Mouse (Mus musculus) left cerebral cortex, adult 2 months (tissue): ENCODE results near the gene Slc37a1. TPM values are rescaled to one million over a fixed set of nuclear protein-coding genes. Genes with fewer than 3 reads are reported as not detected.

Experiments used
- DNase-seq, 2 experiments: peaks; one replicate each; pipeline ENCODE4 v3.0.0; 2021 to 2022; ENCODE audit warnings: low spot score in 2 of 2, mixed read lengths in 1 of 2; ENCODE audit errors: extremely low spot score in 1 of 2
- H3K27ac ChIP-seq: fragments of 200-600 bp; 2 replicates; pipeline ENCODE4 v1.8.1; 2022
- H3K4me3 ChIP-seq: fragments of 200-600 bp; 2 replicates; pipeline ENCODE4 v1.8.1; 2022
- CTCF ChIP-seq: fragments of 200-600 bp; IDR thresholded peaks from 2 replicates; pipeline ENCODE4 v1.8.1; 2022; ENCODE audit warnings: antibody characterized with exemption, mild to moderate bottlenecking, moderate library complexity
- intact Hi-C: fragments of 180-260 bp; cut with DNase I; formaldehyde crosslinking; loops from one replicate; pipeline ENCODE4 v1.15.1; 2025
- total RNA-seq, 2 experiments: library from RNA; stranded (reverse); gene quantifications; 2 replicates each; pipeline ENCODE4 v1.2.3; 2021

Slc37a1 gene
- total RNA-seq, 2 experiments from 2014 or later: 9.4 to 12.0 TPM

DNA sequence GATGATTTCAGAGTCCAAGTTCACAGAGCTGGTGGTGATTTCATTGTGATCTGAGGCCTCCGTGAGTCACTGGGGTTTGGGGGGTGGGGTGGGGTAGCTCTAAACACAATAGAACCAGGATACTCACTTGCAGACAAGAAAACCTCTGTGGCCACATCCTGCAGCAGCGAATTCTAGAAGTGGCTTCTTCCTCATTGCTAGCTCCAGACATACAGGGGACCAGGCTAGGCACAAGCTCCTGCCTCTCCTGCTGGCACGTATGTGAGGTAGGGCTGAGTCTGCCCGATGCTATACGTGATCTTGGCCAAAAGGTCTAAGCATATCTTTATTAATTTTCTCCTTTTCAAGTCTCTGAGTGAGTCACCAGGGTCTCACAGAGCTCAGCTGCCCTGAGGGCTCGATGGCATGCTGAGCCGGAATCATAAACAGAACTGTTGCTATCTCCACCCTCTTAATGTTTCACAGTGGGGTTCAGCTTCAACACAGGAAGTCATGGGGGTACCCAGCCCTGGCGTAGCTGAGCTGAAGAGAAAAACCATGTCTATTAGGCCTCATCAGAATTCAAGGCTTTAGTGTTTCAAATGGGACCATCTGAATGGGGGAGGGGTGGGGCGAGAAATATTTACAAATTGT, 39.7 kb downstream of the Slc37a1 start:
- H3K27ac ChIP-seq: no peak overlapping the region
- TF ChIP-seq CTCF: no peak
- no peak for DNase-seq
- H3K4me3 ChIP-seq: no peak overlapping the region
- intact Hi-C loops: no loop called here

DNA sequence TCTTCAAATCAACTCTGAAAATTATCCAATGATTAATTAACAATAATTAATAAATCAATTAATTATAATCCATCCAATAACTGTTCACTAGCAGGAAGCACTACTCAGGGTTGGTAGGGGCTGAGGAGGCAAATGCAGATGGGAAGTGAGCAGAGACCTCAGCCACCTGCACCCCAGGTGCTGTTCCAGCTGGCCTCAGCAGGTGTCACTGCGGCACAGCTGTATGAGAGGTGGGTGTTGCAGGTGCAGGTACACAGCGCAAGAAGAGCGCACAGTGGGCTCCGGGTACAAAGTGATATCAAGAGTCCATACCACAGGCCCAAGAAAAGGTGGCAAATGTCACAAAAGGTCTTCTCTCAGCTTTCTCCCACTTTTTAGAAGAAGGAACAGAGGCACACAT, 41.9 kb downstream of the Slc37a1 start:
- peak; percentile 27 for TF ChIP-seq CTCF
- Histone ChIP-seq H3K27ac (no peak overlapping the region), H3K4me3 (no peak overlapping the region)
- no peak for DNase-seq
- intact Hi-C loops: no loop called here

DNA sequence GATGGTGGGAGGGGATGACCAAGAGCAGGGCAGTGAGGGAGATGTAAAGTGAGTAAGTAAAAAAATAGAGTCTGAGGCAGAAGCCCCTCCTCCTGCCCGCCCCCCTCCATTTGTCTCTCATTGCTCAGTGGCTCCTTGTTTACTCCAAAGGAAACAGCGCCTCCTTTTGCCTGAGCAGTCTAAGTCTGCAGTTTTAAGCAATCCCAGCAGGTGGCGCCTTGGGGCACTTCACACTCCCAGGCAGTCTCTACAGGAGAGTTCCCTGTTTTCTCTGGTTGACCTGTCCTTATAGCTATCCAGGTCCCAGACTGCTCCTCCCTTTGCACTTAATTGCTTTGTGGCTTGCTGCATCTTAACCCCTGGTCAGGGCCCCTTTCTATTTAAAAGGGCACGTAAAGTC, 44.0 kb downstream of the Slc37a1 start:
- peak; percentile 52 to 65 for DNase-seq
- Histone ChIP-seq H3K27ac (no peak overlapping the region), H3K4me3 (no peak overlapping the region)
- intact Hi-C loops: loop anchor here (1.0 kb wide), 1 partner anchor 162 kb away; no protein-coding TSS in a partner anchor
- peak; percentile 67 for TF ChIP-seq CTCF

DNA sequence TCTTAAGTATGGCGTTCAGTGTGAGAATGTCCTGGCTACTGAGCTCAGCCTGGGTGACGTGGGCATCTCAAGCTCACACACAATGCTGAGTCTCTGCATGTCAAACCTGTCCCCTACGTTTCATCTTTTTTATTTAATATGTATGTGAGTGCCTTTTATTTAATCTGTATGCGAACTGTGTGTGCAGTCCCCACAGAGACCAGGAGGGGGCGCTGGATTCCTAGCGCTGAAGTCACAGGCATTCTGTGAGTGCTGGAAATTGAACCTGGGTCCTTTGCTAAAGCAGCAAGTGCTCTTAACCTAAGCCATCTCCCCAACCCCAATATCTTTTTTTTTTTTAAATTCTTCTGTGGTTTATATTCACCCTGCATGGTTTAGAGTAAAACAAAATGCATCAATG, 44.7 kb downstream of the Slc37a1 start:
- intact Hi-C loops: no loop called here
- TF ChIP-seq CTCF: peak; percentile 33
- DNase-seq: no peak
- H3K4me3 ChIP-seq: no peak overlapping the region
- no peak overlapping the region for H3K27ac ChIP-seq

DNA sequence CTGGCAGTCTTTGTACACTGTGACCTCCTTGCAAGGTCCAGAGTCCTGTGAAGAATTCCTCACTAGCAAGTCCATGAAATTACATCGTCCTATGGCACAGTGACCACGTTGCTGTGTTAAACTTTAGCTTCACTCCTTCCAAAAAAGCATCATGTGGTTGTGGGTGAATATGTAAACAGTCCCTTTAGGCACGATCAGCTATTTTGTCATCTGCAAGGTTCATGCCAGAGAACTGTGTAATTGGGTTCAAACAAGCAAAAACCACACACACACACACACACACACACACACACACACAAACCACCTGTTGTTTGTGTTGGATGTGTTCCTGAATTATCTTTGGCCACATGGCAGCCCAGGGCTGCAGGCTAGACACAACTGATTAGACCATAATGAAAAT, 45.3 kb downstream of the Slc37a1 start:
- intact Hi-C loops: no loop called here
- no peak for TF ChIP-seq CTCF
- no peak for DNase-seq
- Histone ChIP-seq H3K27ac (no peak overlapping the region), H3K4me3 (no peak overlapping the region)

DNA sequence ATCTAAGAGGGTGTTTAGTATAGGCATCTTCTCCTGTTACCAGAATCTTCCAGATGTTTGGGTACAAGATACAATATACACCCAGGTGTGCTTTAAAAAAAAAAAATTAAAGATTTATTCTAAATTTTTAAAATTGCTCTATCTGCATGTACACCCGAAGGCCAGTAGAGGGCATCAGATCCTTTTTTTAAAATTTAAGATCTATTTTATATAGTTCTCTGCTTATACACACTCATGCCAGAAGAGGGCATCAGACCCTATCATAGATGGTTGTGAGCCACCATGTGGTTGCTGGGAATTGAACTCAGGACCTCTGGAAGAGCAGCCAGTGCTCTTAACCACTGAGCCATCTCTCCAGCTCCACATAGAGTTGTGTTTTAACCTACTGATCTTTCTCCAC, 45.7 kb downstream of the Slc37a1 start:
- Histone ChIP-seq H3K27ac (no peak overlapping the region), H3K4me3 (no peak overlapping the region)
- peak; percentile 70 for TF ChIP-seq CTCF
- intact Hi-C loops: no loop called here
- no peak for DNase-seq

DNA sequence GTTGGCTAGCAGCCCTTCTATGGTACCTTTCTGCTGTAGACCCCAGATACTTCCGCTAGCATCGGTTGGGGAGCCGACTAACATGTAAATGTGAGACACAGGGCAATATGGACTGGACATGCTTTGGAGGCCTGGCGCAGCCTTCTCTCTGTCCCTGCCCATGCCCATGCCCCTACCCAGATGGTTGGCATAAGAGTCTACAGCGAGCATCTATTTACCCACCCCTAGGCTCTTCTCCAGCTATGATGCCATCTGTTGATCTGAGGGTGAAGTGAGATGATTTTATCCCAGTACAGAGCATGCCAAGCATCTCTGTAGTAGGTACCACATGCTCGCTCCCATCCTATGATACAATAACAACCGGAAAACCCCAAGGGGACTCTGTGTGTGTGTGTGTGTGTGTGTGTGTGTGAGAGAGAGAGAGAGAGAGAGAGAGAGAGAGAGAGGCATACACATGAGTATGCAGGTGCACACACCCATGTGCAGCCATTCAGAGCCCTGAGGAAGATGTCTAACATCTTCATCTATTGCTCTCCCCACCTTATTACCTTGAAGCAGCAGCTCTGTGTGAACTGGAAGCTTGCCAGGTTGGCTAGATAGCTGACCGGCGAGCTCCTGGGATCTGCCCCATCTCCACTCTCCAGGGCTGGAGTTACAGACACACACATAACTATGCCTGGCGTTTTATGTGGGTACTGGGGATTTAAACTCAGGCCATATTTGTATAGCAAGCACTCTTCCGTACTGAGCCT, 48.1 kb downstream of the Slc37a1 start:
- intact Hi-C loops: no loop called here
- Histone ChIP-seq H3K4me3 (no peak overlapping the region), H3K27ac (no peak overlapping the region)
- TF ChIP-seq CTCF: no peak
- no peak for DNase-seq

DNA sequence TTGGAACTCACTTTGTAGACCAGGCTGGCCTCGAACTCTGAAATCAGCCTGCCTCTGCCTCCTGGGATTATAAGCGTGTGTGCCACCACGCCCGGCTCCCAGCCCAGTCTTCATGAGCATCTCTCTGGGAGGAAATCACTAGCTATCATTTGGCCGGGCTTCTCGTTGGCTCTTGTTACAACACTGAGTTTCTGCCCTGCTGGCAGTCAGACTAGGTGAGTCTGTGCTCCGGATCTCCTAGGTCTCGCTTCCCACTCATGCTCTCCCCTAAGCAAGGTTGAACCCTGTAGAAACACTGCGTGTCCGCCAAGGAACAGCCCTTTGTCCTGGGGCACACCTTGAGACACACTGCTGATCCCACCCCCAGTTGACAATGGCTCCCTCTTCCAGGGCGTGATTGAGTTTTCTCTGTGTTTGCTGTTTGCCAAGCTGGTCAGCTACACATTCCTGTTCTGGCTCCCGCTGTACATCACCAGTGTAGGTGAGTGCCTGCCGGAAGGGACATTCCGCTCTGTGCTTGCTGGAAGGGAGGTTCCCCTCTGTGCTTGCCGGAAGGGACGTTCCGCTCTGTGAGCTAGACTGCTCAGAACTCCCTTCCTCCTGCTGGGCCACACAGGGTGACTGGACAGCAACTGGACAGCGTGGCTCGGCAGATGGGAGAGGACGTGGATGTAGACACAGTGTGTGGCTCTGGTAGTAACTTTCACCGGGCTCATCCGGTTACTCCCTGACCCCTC, 48.9 kb downstream of the Slc37a1 start:
- H3K4me3 ChIP-seq: no peak overlapping the region
- no peak for TF ChIP-seq CTCF
- DNase-seq: no peak
- no peak overlapping the region for H3K27ac ChIP-seq
- intact Hi-C loops: no loop called here

DNA sequence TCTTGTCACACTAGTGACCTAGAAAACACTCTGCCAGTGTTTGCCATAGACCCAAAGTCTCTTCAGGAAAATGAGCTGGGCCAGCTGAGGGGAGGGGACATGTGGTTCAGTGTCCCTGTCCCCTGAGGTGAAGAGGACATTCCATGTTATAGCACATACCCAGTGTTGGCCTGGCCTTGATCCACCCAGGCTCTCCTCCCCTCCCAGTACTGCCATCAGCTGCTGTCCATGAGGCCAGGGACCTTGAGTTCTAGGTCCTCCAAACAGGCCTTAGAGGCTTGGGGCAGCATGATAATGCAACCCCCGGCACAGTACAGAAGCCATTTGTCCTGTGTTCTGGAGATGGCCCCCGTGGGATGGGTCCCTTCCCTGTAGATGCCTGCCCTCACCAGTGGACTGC, 53.2 kb downstream of the Slc37a1 start:
- intact Hi-C loops: no loop called here
- Histone ChIP-seq H3K4me3 (no peak overlapping the region), H3K27ac (no peak overlapping the region)
- TF ChIP-seq CTCF: no peak
- no peak for DNase-seq

DNA sequence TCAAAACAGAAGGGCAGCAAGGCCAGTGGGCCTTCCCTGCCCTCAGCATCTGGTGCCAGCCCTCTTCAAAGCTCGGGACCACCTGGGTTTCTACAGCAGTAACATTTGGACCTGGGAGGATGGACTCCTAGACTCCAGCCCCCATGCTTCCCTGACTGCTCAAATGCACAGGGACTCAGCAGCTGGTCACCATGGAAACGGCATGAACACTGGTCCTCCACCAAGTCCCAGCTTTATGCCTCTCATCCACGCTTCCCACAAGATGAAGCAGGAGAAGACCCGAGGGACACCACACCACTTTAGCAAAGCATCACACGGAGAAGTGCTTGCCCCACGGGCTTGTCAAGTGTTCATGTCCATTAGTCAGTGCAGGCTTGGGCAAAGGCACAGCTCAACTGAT, 55.6 kb downstream of the Slc37a1 start:
- no peak for TF ChIP-seq CTCF
- no peak for DNase-seq
- Histone ChIP-seq H3K27ac (no peak overlapping the region), H3K4me3 (no peak overlapping the region)
- intact Hi-C loops: no loop called here

DNA sequence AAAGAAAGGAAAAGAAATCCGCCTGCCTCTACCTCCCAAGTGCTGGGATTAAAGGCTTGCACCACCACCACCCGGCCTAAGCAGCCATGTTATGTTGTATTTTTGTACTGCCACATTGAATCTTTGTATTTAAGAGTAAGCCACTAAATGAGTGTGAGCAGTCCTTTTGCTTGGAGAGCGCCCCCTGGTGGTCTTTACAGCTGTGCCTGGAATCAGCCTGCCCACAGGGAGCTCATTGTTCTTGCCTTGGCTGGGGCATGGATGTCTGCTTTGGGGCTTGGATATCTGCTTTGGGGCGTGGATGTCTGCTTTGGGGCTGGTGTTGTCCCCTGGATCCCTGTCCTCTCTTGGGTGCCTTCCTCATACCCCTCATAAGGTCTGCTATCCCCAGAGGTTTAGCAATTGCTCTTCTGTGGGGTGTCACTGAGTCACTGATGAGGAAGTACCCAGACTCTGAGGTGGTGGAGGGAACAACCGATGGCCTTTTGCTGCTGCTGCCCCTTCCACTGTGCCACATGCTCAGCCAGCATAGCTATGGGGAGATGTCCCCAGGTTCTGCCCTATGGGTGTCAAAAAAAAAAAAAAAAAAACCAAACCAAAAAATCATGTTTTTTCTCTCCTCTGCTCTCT, 57.7 kb downstream of the Slc37a1 start:
- intact Hi-C loops: no loop called here
- DNase-seq: peak; percentile 68 to 72
- Histone ChIP-seq H3K27ac (no peak overlapping the region), H3K4me3 (no peak overlapping the region)
- peak; percentile 85 for TF ChIP-seq CTCF

DNA sequence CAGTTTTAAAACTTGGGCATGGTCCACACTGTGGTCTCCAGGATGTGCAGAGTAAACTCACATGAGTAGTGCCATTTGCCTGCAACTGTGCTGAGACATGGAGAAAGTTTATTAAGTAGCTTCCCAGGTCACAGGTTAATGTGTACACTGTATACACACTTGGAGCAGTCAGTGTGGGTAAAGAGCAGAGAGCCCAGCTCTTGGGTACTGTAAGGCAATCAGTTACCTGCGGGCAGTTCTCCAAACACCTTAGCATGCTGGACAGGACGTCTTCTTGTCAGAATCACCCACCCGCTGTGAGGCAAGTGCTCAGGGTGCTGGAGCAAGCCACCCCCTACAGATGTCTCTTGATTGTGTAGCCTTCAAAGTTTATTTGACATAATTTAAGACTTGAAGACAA, 58.2 kb downstream of the Slc37a1 start:
- H3K27ac ChIP-seq: no peak overlapping the region
- no peak for TF ChIP-seq CTCF
- no peak for DNase-seq
- intact Hi-C loops: no loop called here
- no peak overlapping the region for H3K4me3 ChIP-seq
